Mouse (Mus musculus) inflammation-experienced regulatory T-cells, adult 6 months (primary cell): ENCODE results near the gene Mvb12b. TPM values are rescaled to one million over a fixed set of nuclear protein-coding genes. Genes with fewer than 3 reads are reported as not detected.

Experiments
- ATAC-seq: one replicate; pipeline ENCODE4 v1.8.0; 2017
- polyA plus RNA-seq, 3 experiments: library from polyadenylated mRNA; unstranded; fragments of 100-300 nt; shearing (Covaris generic); gene quantifications; one replicate each; pipeline ENCODE4 v1.2.1; 2017

Gene Mvb12b
- polyA plus RNA-seq, 3 experiments from 2014 or later = 0.80 to 2.0 (median 1.9) TPM

GRCm38 (mm10) chr2:33811349-33811890, 76.3 kb downstream of the Mvb12b start:
- no peak for ATAC-seq

- ATAC-seq = no peak
Observed at GRCm38 (mm10) chr2:33809081-33809480, 78.7 kb downstream of the Mvb12b start.

DNA sequence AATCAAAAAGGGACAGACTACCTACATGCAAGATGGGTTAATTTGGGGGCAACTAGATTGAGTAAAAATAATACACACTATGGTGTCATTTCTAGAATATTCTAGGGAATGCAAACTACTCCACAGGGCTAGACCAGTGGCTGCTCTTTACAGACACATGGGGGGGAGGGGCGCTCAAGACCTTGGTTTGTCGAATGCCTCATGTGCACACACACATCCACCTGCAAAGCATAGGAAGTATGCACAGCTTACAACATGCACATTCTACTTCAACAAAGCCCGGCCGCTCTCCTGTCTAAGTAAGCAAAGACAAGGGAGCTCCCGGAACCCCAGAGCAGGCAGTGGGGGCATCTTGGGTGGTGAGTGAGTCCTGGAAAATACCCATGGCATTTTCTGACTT, 79.7 kb downstream of the Mvb12b start:
- no peak for ATAC-seq

GRCm38 (mm10) chr2:33805640-33806039, 82.1 kb downstream of the Mvb12b start:
- ATAC-seq = no peak

- ATAC-seq = peak; percentile 43
Observed at GRCm38 (mm10) chr2:33803717-33804214, 84.0 kb downstream of the Mvb12b start.

DNA sequence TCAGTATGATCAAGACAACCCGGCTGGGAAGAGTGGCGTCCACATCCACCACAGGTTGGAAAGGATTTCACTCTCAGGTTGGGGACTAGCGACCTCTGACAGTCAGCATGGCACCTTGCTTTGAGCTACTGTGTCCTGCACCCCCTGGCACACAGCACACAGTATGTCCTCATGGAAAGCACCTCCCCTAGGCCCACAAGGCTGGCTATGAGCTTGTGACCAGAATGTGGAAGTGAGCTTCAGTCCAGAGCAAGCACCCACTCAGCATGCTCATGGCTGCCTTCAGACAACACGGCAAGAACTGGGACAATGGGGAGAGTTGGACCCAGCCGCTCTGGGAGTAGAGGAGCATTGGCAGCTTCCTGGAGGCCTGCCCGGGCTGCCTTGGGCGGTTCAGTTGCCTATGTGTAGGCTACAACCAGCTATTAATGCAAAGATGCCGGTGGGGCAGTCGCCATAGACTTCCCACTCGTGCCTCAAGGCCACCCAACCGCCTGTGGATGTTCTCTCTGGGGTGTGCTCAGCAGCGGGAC, 84.6 kb downstream of the Mvb12b start:
- ATAC-seq = no peak

DNA sequence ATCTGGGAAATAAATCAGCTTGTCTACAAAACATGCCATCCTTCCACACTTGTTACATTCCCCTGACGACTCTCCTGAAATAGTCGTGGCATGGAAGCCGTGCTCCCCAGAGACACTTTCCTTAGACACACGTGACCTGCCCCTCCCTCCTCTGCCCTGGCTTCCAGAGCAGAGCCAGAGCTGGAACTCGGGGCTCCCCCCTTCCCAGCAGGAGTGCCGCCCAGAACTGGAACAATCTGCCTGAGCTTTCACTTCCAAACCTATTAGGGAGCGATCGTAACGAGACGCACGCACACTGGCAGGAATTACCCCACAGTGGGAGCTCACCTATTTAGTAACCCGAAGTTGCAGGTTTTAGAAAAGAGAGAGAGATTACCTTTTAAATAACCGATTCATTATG, 86.0 kb downstream of the Mvb12b start:
- ATAC-seq = no peak

DNA sequence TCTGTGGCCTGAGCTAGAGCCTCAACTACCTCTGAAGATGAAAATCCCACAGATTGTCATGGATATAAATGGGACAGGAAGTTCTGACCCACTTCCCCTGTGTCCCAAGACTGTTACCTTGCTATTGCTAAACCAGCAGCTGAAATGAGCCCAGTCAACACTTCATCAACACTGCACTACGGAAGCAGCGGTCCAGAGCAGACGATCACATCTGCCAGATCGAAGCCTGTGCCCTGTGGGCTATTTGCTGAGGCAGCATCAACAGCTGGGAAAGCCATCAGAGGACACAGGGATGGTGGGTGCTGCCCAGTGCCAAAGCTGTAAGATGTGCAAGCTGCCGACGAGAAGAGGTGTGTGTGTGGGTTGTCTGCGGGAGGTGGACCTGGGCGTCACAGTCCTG, 86.4 kb downstream of the Mvb12b start:
- ATAC-seq = no peak

GRCm38 (mm10) chr2:33800221-33800620, 87.5 kb downstream of the Mvb12b start:
- no peak for ATAC-seq

DNA sequence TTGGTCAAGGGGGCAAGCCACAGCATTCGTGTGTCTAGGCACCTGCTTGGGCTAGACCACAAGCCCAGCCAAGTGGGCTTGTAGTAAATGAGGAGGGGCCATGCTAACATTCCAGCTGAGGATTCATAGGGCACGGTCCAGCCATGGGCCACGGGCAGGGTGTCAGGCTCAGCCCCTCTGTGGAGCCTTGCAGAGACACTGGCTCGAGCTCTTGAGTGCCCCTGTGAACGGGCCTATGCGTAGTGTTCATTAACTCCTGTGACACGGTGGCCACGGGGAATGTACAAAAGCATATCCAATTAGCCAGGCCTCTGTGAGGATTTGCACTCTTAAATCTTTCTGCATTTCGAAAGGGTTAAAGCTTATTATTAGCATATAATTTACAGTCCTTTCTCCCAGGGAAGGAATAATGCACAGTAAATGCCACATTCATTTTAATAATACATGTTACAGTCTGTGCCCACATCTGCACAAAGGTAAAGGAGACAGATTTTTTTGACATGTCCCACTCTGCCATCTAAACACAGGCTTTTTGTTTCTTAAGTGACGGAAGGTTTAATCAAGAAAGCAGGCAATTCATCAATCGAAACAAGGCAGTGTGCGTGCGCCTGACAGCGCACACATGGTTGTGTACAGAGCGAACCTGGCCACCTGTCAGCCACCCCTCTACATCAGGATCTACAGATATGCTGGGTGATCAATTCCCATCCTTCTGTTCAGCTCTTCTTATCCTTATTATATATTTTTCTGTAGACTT, 91.9 kb downstream of the Mvb12b start:
- no peak for ATAC-seq

GRCm38 (mm10) chr2:33795001-33795580, 92.7 kb downstream of the Mvb12b start:
- ATAC-seq = no peak

DNA sequence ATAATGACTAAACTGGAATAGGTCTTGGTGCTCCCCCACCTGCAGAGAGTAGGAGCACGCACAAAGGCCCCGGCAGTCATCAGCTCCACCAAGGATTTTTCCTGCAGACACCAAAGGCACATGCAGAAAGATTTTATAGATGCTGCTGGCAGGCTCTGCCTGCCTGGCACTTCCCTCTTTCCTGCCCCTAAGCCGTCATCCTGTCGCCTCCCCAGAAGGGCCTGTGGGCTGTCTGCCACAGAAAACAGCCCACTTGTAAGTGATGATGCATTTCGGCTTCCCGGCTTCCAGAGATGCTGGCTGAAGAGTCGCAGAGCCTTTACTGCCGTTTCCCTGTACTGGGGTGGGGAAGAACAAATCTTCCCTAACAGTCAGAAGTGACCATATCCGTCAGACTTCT, 93.3 kb downstream of the Mvb12b start:
- no peak for ATAC-seq

DNA sequence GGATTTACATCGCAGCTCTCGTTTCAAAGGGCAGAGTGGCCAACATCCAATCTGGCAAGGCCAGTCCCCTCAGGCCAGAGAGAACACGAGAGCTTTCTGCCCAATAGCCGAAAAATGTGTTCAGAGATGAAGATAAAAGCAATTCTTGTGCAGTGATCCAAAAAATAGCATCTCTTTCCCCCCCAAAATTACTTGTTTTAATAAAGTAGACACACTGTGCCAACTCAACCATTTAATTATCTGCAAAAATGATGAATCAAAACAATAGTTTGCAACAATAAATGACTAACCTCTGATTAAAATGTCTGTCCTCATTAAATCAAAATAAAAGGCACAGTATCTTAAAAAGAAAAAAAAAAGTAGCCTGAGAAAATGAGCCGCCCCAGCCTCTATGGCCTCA, 97.4 kb downstream of the Mvb12b start:
- no peak for ATAC-seq

- ATAC-seq = no peak
Observed at GRCm38 (mm10) chr2:33789732-33790131, 98.0 kb downstream of the Mvb12b start.

- no peak for ATAC-seq
Observed at GRCm38 (mm10) chr2:33789279-33789678, 98.5 kb downstream of the Mvb12b start.

- ATAC-seq = no peak
Observed at GRCm38 (mm10) chr2:33788851-33789250, 98.9 kb downstream of the Mvb12b start.

DNA sequence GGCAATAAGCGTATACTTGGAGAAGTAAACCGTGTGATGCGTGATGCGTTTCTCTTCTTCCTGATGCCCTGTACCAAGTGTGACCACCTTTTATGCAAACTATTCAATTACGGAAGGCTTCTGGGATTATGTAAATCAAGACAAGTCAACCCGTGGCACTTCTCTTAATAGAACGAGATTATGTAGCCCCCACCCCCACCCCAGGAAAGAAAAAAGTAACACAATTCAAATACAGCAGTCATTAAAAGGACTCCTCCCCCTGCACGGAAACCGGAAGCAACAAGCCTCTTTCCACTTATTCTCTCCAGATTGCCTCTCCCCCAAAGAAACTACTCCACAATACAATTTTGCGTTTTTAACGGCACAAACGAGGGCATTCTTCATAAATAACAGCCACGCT, 99.6 kb downstream of the Mvb12b start:
- no peak for ATAC-seq

DNA sequence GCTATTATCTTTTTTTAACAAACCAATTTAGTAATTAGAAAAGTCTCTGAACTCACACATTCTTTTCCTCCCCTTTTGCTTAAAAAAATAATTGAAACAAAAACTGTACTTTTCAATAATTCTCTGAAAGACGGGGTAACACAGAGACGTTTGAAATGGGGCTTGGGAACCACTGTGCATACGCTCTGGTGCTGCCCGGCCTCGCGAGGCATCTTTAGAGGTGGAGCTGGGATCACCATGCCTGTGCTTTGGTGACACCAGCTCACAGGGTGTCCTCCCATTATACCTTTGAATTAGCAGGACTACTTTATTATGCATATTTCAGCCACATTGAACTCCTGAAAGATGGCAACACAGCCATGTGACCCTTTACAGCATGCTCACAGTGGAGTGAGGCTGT, 101.7 kb downstream of the Mvb12b start:
- ATAC-seq = no peak

- no peak for ATAC-seq
Observed at GRCm38 (mm10) chr2:33785596-33785995, 102.2 kb downstream of the Mvb12b start.

DNA sequence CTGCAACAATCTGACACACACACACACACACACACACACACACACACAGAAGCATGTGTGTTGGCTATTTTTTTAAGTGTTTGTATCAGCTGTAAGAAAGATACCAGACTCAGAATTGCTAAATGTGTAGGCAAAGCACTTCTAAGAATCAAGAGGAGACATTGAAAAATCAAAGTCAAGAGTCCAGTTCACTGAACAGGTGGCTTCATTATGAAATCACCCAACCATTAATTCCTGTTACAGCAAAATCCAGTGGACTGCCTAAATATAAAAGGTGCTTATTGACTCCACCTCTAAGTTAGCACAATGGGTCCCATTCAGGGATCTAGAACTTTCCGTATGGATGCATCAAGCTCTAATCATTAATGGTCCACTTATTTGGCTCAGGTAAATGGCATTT, 103.0 kb downstream of the Mvb12b start:
- no peak for ATAC-seq

GRCm38 (mm10) chr2:33783419-33783818, 104.3 kb downstream of the Mvb12b start:
- no peak for ATAC-seq

- ATAC-seq = no peak
Observed at GRCm38 (mm10) chr2:33781655-33782400, 105.9 kb downstream of the Mvb12b start.

DNA sequence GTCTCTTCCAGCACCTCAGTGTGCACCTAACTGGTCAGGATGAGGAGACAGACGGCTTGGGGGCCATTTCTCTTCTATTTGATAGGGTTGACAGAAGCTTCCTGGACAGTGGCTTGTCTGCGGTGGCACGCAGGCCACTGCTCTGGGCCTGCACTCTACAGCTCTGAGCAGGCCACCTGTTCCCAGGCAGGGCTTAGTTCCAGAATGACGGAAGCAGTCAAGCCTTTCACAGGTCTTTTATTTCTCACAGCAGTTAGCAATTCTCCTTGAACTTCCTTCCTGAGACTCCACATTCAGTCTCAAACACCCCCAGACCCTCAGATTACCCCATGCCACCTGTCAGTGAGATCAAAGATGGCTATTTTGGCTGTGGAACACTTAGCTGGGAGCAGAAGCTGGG, 109.3 kb downstream of the Mvb12b start:
- no peak for ATAC-seq
